Mouse (Mus musculus) olfactory bulb, adult 2 months (tissue): ENCODE data around the gene Lyg1.

ENCODE experiments used
- CTCF ChIP-seq: fragments of 200-500 bp; IDR thresholded peaks from 2 replicates; pipeline ENCODE4 v1.5.1; 2012; ENCODE audit warnings: low read depth, mild to moderate bottlenecking, low read length, moderate library complexity; ENCODE audit not compliant: insufficient read depth
- POLR2A ChIP-seq: fragments of 200-500 bp; IDR thresholded peaks from 2 replicates; pipeline ENCODE4 v1.6.1; 2012; ENCODE audit warnings: mild to moderate bottlenecking, low read depth, low read length, moderate library complexity; ENCODE audit not compliant: insufficient read depth

DNA sequence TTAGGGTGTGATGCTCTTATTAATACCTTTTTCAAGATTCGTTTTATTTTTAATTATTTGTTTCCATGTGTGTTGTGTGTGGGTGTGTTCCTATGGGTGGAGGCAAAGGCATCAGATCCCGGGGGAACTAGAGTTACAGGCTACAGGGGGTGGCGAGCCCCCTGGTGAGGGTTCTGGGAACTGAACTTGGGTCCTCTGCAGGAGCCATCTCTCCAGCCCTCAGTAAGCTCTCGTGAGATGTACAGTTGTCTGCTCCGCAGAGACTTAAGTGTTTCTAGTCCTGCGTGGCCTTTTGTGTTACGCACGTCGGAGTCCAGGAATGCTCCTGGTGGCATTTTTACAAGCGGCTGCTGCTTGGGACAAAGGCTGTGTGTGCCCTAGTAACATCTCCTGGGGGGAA is 8.0 kb upstream of the Lyg1 start:
- TF ChIP-seq CTCF (no peak), POLR2A (no peak)
